Mouse (Mus musculus) kidney, adult 2 months (tissue): ENCODE measurements around the gene Ube2n. TPM values are rescaled to one million over a fixed set of nuclear protein-coding genes. Genes with fewer than 3 reads are reported as not detected.
"Not testable (repeated sequence)": the region's sequence is repeated elsewhere in the genome, so short reads cannot be mapped to it uniquely, and the experiment has no call there.

Source experiments
- DNase-seq: peaks from one replicate; pipeline ENCODE4 v3.0.0; 2021
- H3K27ac ChIP-seq: fragments of 200-500 bp; 2 replicates; pipeline ENCODE4 v1.5.1; 2012; ENCODE audit warnings: low read depth, low read length, control low read depth, inconsistent platforms; ENCODE audit not compliant: insufficient read depth
- H3K27me3 ChIP-seq: fragments of 200-500 bp; replicated peaks from 2 replicates; pipeline ENCODE4 v1.6.1; 2012; ENCODE audit warnings: mild to moderate bottlenecking, moderate library complexity, low read length, inconsistent platforms; ENCODE audit not compliant: control insufficient read depth, insufficient read depth
- H3K36me3 ChIP-seq: fragments of 200-500 bp; 2 replicates; pipeline ENCODE4 v1.6.1; 2012; ENCODE audit warnings: mild to moderate bottlenecking, moderate library complexity, low read length, inconsistent platforms; ENCODE audit not compliant: control insufficient read depth, insufficient read depth
- H3K4me1 ChIP-seq: fragments of 200-500 bp; 2 replicates; pipeline ENCODE4 v1.6.1; 2011; ENCODE audit warnings: low read length; ENCODE audit not compliant: control insufficient read depth, insufficient read depth
- H3K4me3 ChIP-seq: fragments of 200-500 bp; 2 replicates; pipeline ENCODE4 v1.5.1; 2011; ENCODE audit warnings: mild to moderate bottlenecking, low read depth, low read length, control low read depth; ENCODE audit not compliant: insufficient read depth
- CTCF ChIP-seq: fragments of 200-500 bp; conservative IDR thresholded peaks from 2 replicates; pipeline ENCODE4 v1.5.1; 2011; ENCODE audit warnings: low read depth, mild to moderate bottlenecking, control low read depth, low read length, moderate library complexity, mixed read lengths; ENCODE audit not compliant: insufficient read depth, insufficient read length
- POLR2A ChIP-seq: fragments of 200-500 bp; IDR thresholded peaks from one replicate; pipeline ENCODE4 v1.6.1; 2011; ENCODE audit warnings: low read depth, low read length, control low read depth
- WGBS: fragments of 180-500 bp; shearing (Covaris S2); methylation state at CpG from one replicate; pipeline ENCODE4 v1.1.7; 2018; 5-methylcytosine and 5-hydroxymethylcytosine counted together
- polyA plus RNA-seq: library from polyadenylated mRNA; depleted of rRNA; stranded (reverse); fragments of >200 nt; gene quantifications from 2 replicates; pipeline ENCODE4 v1.2.3, GENCODE M21; 2012

Ube2n gene
- polyA plus RNA-seq, 1 experiment = 53.2 TPM

DNA sequence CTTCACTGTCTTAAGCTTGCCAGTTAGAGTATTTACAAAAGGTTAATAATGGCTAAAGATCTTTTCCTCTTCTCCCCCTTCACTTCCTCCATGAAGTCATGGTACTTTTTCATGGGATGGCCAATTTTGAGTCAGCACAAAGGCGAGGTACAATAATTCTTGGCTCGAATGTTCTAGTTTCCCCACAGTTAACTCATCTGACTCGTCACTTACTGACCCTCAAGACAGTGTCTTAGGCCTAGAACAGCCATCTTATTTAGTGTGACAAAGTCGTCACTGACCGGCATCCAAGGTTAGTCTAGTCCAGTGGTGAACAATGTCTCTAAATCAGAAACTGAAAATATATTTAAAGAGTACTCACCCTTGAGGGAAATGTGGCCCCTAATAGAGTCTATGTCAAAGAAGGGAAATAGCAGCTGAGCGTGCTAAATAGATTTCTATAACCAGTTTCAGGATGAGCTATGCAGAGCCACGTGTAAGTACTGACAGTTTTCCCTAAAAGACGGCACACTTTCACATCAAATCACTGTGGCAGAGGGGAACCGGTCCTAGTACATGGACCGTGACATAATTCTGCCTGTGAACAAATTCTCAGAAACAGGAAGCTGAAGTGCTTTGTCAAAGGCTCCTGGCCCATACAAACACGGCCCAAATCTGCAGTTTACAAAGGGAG, 33.3 kb downstream of the Ube2n start:
- DNase-seq = no peak
- Histone ChIP-seq H3K4me3 (no peak overlapping the region), H3K27me3 (no peaks in the 10 kb centered on the region), H3K27ac (peak overlapping the region; percentile 74), H3K36me3 (peaks cover 22% of the 10 kb centered on the region), H3K4me1 (peaks cover 26% of the 10 kb centered on the region)
- no peak for TF ChIP-seq POLR2A
- no peak for TF ChIP-seq CTCF
- WGBS = 24% methylated on average over 11 of the region's 11 CpGs

- 75% methylated on average over 5 of the region's 5 CpGs for WGBS
- not testable (repeated sequence) for DNase-seq, H3K27me3 ChIP-seq, H3K4me3 ChIP-seq, H3K27ac ChIP-seq
- peaks cover 22% of the 10 kb centered on the region for H3K36me3 ChIP-seq
- H3K4me1 ChIP-seq = peaks cover 22% of the 10 kb centered on the region
Measured at GRCm38 (mm10) chr10:95549080-95549479, 34.1 kb downstream of the Ube2n start.

DNA sequence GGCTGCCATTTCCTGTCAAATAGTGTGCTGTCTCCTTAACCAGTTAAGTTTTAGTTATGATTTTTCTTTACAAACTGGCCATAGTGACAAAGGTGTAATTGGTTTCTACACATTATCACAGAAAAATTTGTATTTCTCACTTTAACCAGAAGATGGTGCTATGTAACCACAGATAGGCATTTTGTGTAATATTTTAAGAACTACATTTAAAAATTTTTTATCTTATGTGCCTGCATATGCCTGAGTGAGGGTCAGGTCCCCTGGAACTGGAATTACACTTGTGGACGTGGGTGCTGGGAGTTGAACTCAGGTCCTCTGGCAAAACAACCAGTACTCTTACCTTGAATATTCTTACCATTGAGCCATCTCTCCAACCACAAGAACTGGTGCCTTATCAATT, 35.6 kb downstream of the Ube2n start:
- Histone ChIP-seq H3K4me1 (peaks cover 14% of the 10 kb centered on the region), H3K27me3 (no peaks in the 10 kb centered on the region), H3K36me3 (peaks cover 22% of the 10 kb centered on the region), H3K27ac (no peak overlapping the region), H3K4me3 (no peak overlapping the region)
- DNase-seq = no peak
- WGBS = 50% methylated on average over 1 of the region's 1 CpGs
- TF ChIP-seq POLR2A (no peak), CTCF (peak; percentile 22; the same call in 1 of the 2 replicates)

DNA sequence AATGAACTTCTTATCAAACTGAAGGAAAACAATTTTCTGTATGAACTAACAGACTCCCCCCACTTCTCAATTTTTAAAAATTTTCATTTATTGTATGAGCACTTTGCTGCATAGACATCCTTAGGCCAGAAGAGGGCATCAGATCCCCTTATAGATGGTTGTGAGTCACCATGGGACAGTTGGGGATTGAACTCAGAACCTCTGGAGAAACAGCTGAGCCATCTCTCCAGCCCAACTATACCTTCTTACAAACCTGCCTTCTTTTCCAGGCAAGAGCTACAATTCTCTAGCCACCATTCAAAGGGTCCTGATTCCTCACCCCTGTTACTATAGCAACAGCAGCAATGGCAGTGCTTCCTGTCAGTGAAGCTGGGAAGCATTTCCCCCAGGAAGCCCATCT, 36.8 kb downstream of the Ube2n start:
- no peak for DNase-seq
- Histone ChIP-seq H3K36me3 (peaks cover 17% of the 10 kb centered on the region), H3K4me1 (peaks cover 20% of the 10 kb centered on the region), H3K27ac (no peak overlapping the region), H3K4me3 (no peak overlapping the region), H3K27me3 (no peaks in the 10 kb centered on the region)
- TF ChIP-seq POLR2A = no peak
- peak; percentile 24; the same call in 1 of the 2 replicates for TF ChIP-seq CTCF

DNA sequence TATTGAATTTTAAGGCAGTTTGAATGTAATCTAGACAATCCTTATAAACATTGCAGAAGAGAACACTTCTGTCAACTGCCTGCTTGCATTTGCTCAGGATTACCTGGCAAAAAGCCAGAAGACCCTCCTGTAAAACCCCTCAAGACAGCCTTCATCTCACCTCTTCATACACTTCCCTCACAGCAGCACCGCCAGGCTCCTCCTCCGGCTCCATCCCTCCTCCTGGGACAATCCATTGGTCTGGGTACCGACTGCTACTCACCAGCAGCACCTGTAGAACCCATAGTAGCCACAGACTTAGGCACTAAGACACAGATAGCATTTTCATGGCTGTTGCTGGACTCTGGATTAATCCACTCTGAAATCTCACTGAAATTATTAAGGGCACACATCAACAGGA, 37.4 kb downstream of the Ube2n start:
- no peaks in the 10 kb centered on the region for H3K27me3 ChIP-seq
- TF ChIP-seq CTCF (no peak), POLR2A (no peak)
- H3K4me3 ChIP-seq = no peak overlapping the region
- 52% methylated on average over 3 of the region's 3 CpGs for WGBS
- no peak for DNase-seq
- peaks cover 17% of the 10 kb centered on the region for H3K36me3 ChIP-seq
- H3K4me1 ChIP-seq = peaks cover 20% of the 10 kb centered on the region
- no peak overlapping the region; the same call in 1 of the 2 replicates for H3K27ac ChIP-seq

- H3K4me3 ChIP-seq = peak overlapping the region; percentile 30
- TF ChIP-seq CTCF = no peak
- TF ChIP-seq POLR2A = no peak
- H3K4me1 ChIP-seq = peaks cover 16% of the 10 kb centered on the region; the same call in 1 of the 2 replicates
- H3K36me3 ChIP-seq = no peaks in the 10 kb centered on the region; the same call in 1 of the 2 replicates
- H3K27ac ChIP-seq = peak overlapping the region; percentile 63
- H3K27me3 ChIP-seq = no peaks in the 10 kb centered on the region
- 45% methylated on average over 11 of the region's 11 CpGs for WGBS
- no peak for DNase-seq
Measured at GRCm38 (mm10) chr10:95555866-95556265, 40.9 kb downstream of the Ube2n start.

DNA sequence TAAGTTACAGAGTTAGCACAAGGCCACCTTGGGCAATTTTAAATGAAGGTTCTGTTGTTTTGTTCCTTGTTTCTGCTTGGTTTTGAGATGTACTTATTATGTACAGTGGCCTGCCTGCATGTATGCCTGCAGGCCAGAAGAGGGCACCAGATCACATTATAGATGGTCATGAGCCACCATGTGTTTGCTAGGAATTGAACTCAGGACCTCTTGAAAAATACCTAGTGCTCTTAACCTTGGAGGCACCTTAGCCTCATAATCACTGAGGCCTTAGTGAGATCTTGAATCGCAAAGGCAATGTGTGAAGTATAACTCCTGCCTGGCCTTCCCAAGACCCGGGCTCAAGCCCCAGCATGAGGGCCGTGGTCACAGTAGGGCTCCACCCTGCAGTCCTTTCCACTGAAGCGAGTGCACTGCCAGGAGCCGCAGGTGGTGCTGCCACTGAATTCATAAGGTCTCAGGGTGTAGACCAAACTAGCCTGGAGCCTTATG, 42.4 kb downstream of the Ube2n start:
- Histone ChIP-seq H3K4me3 (peak overlapping the region; percentile 32; the same call in 1 of the 2 replicates), H3K36me3 (no peaks in the 10 kb centered on the region; the same call in 1 of the 2 replicates), H3K27ac (peak overlapping the region; percentile 49), H3K27me3 (no peaks in the 10 kb centered on the region), H3K4me1 (peaks cover 16% of the 10 kb centered on the region; the same call in 1 of the 2 replicates)
- TF ChIP-seq POLR2A (no peak), CTCF (peak; percentile 72)
- no peak for DNase-seq
- 71% methylated on average over 5 of the region's 5 CpGs for WGBS
